Mouse (Mus musculus) adrenal gland, postnatal 25 days (tissue): ENCODE measurements around the gene Pcsk2. TPM values are rescaled to one million over a fixed set of nuclear protein-coding genes. Genes with fewer than 3 reads are reported as not detected.

Experiments used
- DNase-seq: peaks from one replicate; pipeline ENCODE4 v3.0.0; 2021; ENCODE audit warnings: mixed read lengths
- long read RNA-seq: library from polyadenylated mRNA; stranded (forward); transcript quantifications from one replicate; pipeline ENCODE4 v2.0.0, GENCODE M21; 2021
- total RNA-seq: library from RNA; stranded (reverse); gene quantifications from 2 replicates; pipeline ENCODE4 v1.2.3, GENCODE M21; 2021

Gene Pcsk2
- total RNA-seq = 4.0 and 5.6 TPM in 2 replicates
- long read RNA-seq, full-length matches to known transcripts = 3 of 5 reads
- long read RNA-seq, partial matches to known transcripts = 2 of 5 reads
- long read RNA-seq, other reads (novel, unspliced or antisense) = 0 of 5 reads

- DNase-seq = peak; percentile 72
These were observed at the start of gene Pcsk2 for GRCm38 (mm10) chr2:143545758-143546246. TSS of gene Pcsk2 (plus strand) at chr2:143546156.

- peak; percentile 35 for DNase-seq
These were observed 45.1 kb upstream of the Pcsk2 start for GRCm38 (mm10) chr2:143500845-143501244.

- DNase-seq = no peak
These were observed 44.2 kb upstream of the Pcsk2 start for GRCm38 (mm10) chr2:143501760-143502159.

GRCm38 (mm10) chr2:143502203-143502602 lies 43.8 kb upstream of the Pcsk2 start:
- DNase-seq = no peak

GRCm38 (mm10) chr2:143536485-143536884 lies 9.5 kb upstream of the Pcsk2 start:
- DNase-seq = peak; percentile 71

GRCm38 (mm10) chr2:143545299-143545751 lies 631 bp upstream of the Pcsk2 start:
- DNase-seq = peak; percentile 5

GRCm38 (mm10) chr2:143546412-143547211 lies 656 bp downstream of the Pcsk2 start:
- DNase-seq = peak; percentile 36

- no peak for DNase-seq
These were observed 1.5 kb downstream of the Pcsk2 start for GRCm38 (mm10) chr2:143547251-143548090.

- DNase-seq = no peak
These were observed 14.4 kb downstream of the Pcsk2 start for GRCm38 (mm10) chr2:143560384-143560783.

GRCm38 (mm10) chr2:143565062-143565461 lies 19.1 kb downstream of the Pcsk2 start:
- DNase-seq = no peak

- peak; percentile 10 for DNase-seq
These were observed 20.0 kb downstream of the Pcsk2 start for GRCm38 (mm10) chr2:143565961-143566360.

- no peak for DNase-seq
These were observed 39.4 kb downstream of the Pcsk2 start for GRCm38 (mm10) chr2:143585341-143585740.

GRCm38 (mm10) chr2:143590398-143590797 lies 44.4 kb downstream of the Pcsk2 start:
- no peak for DNase-seq

GRCm38 (mm10) chr2:143603071-143603470 lies 57.1 kb downstream of the Pcsk2 start:
- DNase-seq = no peak

- no peak for DNase-seq
These were observed 58.0 kb downstream of the Pcsk2 start for GRCm38 (mm10) chr2:143603871-143604512.

- no peak for DNase-seq
These were observed 64.7 kb downstream of the Pcsk2 start for GRCm38 (mm10) chr2:143610355-143611331.

- no peak for DNase-seq
These were observed 67.5 kb downstream of the Pcsk2 start for GRCm38 (mm10) chr2:143613466-143613865.

- no peak for DNase-seq
These were observed 68.8 kb downstream of the Pcsk2 start for GRCm38 (mm10) chr2:143614775-143615174.

GRCm38 (mm10) chr2:143620916-143621315 lies 75.0 kb downstream of the Pcsk2 start:
- no peak for DNase-seq

GRCm38 (mm10) chr2:143623916-143624315 lies 78.0 kb downstream of the Pcsk2 start:
- no peak for DNase-seq

- DNase-seq = no peak
These were observed 97.3 kb downstream of the Pcsk2 start for GRCm38 (mm10) chr2:143643305-143643704.
